Mouse (Mus musculus) erythroblast, embryonic 14.5 days (primary cell): Measurements from ENCODE around the gene Extl2.

Experiments
- GATA1 ChIP-seq: IDR thresholded peaks from 2 replicates; pipeline ENCODE4 v1.6.1; 2012; ENCODE audit warnings: low read length, inconsistent platforms, mixed read lengths
- TAL1 ChIP-seq: IDR thresholded peaks from 3 replicates; pipeline ENCODE4 v1.6.1; 2012; ENCODE audit warnings: low read length, inconsistent platforms, mixed read lengths

- TF ChIP-seq GATA1, result no peak
- no peak for TF ChIP-seq TAL1
These were observed at the start of gene Extl2, which contains the start of gene Slc30a7 for GRCm38 (mm10) chr3:116006978-116007940.
